Mouse (Mus musculus) megakaryocyte, embryonic 14.5 days (primary cell): ENCODE results near the gene Dnah7b.
"Not testable (repeated sequence)": the region's sequence is repeated elsewhere in the genome, so short reads cannot be mapped to it uniquely, and the experiment has no call there.

ENCODE experiments used
- FLI1 ChIP-seq: IDR thresholded peaks from 2 replicates; pipeline ENCODE4 v1.6.1; 2012; ENCODE audit warnings: low read length, inconsistent platforms, mixed read lengths
- GATA1 ChIP-seq: IDR thresholded peaks from 3 replicates; pipeline ENCODE4 v1.6.1; 2012; ENCODE audit warnings: mixed read lengths, low read length, inconsistent platforms, borderline replicate concordance

DNA sequence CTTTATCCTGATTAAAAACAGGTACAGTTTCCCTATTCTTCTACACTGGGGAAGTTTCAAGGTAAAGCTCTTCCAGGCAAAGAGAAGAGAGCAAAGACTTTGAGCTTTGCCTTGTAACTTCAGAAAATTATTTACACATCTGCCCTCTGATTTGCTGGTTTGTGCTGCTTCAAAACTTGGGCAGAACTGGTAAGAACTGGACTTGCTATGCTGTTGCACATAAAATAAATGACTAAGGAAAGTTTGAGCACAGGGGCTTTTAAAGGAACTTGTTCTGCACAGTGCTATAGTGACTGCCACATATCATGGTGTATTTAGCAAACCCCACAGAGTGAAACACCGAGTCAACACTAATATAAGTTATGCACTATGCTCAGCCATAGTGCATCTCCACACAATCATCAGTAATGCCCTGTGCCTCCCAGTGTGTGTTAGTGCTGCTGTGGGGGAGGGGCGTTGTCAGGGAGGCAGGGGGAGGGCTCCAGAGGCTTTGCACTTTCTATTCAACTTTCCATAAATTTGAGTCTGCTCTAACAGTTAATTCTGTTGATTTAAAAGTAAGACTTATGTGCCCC is 144.0 kb downstream of the Dnah7b start:
- not testable (repeated sequence) for TF ChIP-seq GATA1, FLI1
